Mouse (Mus musculus) limb, embryonic 11.5 days (tissue): ENCODE results near the gene Adamts15. TPM values are rescaled to one million over a fixed set of nuclear protein-coding genes. Genes with fewer than 3 reads are reported as not detected.

Source experiments
- ATAC-seq: fragments of 200-750 bp; cut with Nextera tagmentation; 2 replicates; pipeline ENCODE4 v1.8.0; 2017; ENCODE audit warnings: low read depth; ENCODE audit not compliant: insufficient number of reproducible peaks, low FRiP score, low TSS enrichment
- DNase-seq: peaks from one replicate; pipeline ENCODE4 v3.0.0-alpha.2; 2015; ENCODE audit warnings: low spot score
- H3K27ac ChIP-seq: fragments of 300-500 bp; sonication (generic); replicated peaks from 2 replicates; pipeline ENCODE4 v1.5.1; 2014; ENCODE audit warnings: low read depth, mild to moderate bottlenecking, low read length
- H3K27me3 ChIP-seq: fragments of 300-500 bp; sonication (generic); 2 replicates; pipeline ENCODE4 v1.6.1; 2014; ENCODE audit warnings: mild to moderate bottlenecking, low read length, mixed read lengths; ENCODE audit not compliant: control insufficient read depth, insufficient read depth
- H3K36me3 ChIP-seq: fragments of 300-500 bp; sonication (generic); 2 replicates; pipeline ENCODE4 v1.6.1; 2014; ENCODE audit warnings: mild to moderate bottlenecking, low read length, moderate library complexity, mixed read lengths; ENCODE audit not compliant: control insufficient read depth, insufficient read depth
- H3K4me1 ChIP-seq: fragments of 300-500 bp; sonication (generic); 2 replicates; pipeline ENCODE4 v1.6.1; 2014; ENCODE audit warnings: low read length, mixed read lengths; ENCODE audit not compliant: control insufficient read depth, insufficient read depth
- H3K4me2 ChIP-seq: fragments of 300-500 bp; sonication (generic); 2 replicates; pipeline ENCODE4 v1.6.1; 2014; ENCODE audit warnings: low read depth, mild to moderate bottlenecking, moderate library complexity; ENCODE audit not compliant: severe bottlenecking
- H3K4me3 ChIP-seq: fragments of 300-500 bp; sonication (generic); 2 replicates; pipeline ENCODE4 v1.5.1; 2014; ENCODE audit warnings: low read depth, low read length
- H3K9ac ChIP-seq: fragments of 300-500 bp; sonication (generic); 2 replicates; pipeline ENCODE4 v1.6.1; 2014; ENCODE audit warnings: mild to moderate bottlenecking, low read length
- H3K9me3 ChIP-seq: fragments of 300-500 bp; sonication (generic); 2 replicates; pipeline ENCODE4 v1.6.1; 2016; ENCODE audit warnings: low read length; ENCODE audit not compliant: control insufficient read depth
- WGBS: fragments of 180-500 bp; shearing (Covaris S2); extraction: QIAGEN DNeasy Blood & Tissue Kit; methylation state at CpG from one replicate; pipeline ENCODE4 v1.1.7; 2014; 5-methylcytosine and 5-hydroxymethylcytosine counted together
- polyA plus RNA-seq: library from polyadenylated mRNA; unstranded; fragments of >200 nt; fragmentation: Nextera tagmentation; extraction: Ambion mirVana; gene quantifications from 2 replicates; pipeline ENCODE4 v1.2.1, GENCODE M21; 2014

Adamts15 gene
- polyA plus RNA-seq, 1 experiment from 2014 or later = 6.7 TPM

DNA sequence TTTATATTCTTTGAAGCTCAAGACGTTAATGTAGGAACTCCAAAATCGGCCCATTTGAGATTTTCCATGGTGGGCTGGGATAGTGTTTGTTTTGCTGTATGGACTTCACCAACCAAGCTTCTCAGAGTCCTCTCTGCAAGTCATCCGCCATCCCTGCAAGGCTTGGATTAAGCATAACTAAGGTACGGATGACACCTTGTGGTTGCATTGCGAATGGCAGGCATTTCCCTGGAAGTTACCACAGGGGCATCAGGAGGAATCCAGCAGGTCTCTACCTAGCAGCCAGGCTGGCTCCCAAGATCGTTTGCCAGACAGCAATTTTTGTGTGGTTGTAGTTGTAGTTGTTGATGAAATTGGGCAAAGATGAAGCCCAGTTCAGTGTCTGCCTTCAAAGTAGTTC is 18.1 kb upstream of the Adamts15 start:
- H3K27me3 ChIP-seq = peaks cover 49% of the 10 kb centered on the region
- WGBS = 7% methylated on average over 6 of the region's 6 CpGs

DNA sequence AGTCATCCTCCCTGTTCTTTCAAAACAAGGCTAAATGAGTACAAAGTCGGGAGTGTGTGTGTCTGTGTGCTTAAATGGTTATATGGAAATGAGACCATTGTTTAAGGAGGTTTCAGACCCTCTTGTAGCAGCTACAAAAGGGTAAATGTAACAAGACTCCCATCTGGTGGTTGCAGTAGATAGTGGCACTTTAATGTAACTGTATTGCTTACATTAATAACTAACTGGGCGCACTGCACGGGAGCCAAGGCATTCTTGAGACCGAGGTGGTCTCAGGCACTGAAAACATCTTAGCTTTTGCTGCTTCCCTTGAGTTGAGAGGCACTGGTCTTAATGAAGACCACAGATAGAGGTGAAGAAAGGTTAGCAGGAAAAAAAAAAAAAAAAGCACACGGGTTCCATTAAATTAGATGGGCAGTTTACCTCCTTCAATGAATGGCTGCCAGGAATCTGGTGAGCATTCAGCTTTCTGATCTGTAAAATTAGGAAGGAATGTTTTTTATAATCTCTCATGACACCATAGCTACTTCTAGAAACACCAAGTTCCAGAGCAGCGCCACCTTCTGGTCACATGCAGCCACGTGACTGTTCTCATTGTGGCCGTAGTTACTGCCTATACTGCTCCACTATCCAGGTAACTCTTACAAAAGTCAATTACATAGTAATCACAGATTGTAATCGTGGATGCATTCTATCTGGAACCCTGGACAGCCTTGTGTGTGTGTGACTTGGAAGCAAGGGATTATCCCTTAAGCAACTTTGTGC is 14.6 kb upstream of the Adamts15 start:
- no peaks in the 10 kb centered on the region for H3K36me3 ChIP-seq
- ATAC-seq (0 out of 2 replicates have a peak, but pooled peaks have one; percentile 51), DNase-seq (peak; percentile 76)
- H3K4me3 ChIP-seq = no peak overlapping the region
- H3K9ac ChIP-seq = no peak overlapping the region
- no peaks in the 10 kb centered on the region for H3K4me1 ChIP-seq
- H3K27me3 ChIP-seq = peaks cover 15% of the 10 kb centered on the region
- no peak overlapping the region for H3K4me2 ChIP-seq
- no peak overlapping the region for H3K27ac ChIP-seq
- WGBS = 41% methylated on average over 9 of the region's 9 CpGs
- H3K9me3 ChIP-seq = no peaks in the 10 kb centered on the region

More for the DNA sequence above, 18.1 kb upstream of the Adamts15 start:
- Histone ChIP-seq H3K4me3 (no peak overlapping the region), H3K4me1 (peaks cover 6% of the 10 kb centered on the region; the same call in 1 of the 2 replicates), H3K36me3 (no peaks in the 10 kb centered on the region), H3K9me3 (no peaks in the 10 kb centered on the region), H3K27ac (no peak overlapping the region), H3K4me2 (no peak overlapping the region), H3K9ac (no peak overlapping the region)
- peak; percentile 96 for DNase-seq
- no peak for ATAC-seq

DNA sequence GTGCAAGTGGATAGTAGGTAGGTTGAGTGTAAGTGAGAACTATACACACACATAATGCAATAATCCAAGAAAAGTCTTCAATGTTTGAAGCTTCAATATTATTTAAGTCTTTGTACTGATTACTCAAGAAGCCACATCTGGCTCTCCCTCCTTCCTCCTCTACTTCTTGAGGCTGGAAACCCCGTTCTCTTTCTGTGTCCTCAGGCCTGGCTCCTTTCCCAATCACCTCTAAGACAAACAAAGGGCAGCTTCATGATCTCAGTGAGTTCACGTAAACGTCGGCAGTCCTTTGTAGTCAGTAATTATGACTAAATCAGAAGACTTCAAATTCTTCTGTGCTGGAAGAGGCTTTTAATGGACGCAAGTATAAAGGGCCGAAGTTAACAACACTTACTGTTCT is 12.6 kb upstream of the Adamts15 start:
- no peaks in the 10 kb centered on the region for H3K9me3 ChIP-seq
- H3K9ac ChIP-seq = no peak overlapping the region
- H3K4me3 ChIP-seq = no peak overlapping the region
- H3K36me3 ChIP-seq = no peaks in the 10 kb centered on the region
- no peaks in the 10 kb centered on the region for H3K4me1 ChIP-seq
- WGBS = 56% methylated on average over 6 of the region's 6 CpGs
- ATAC-seq = no peak
- no peak overlapping the region for H3K4me2 ChIP-seq
- H3K27me3 ChIP-seq = no peaks in the 10 kb centered on the region
- H3K27ac ChIP-seq = no peak overlapping the region
- DNase-seq = no peak

DNA sequence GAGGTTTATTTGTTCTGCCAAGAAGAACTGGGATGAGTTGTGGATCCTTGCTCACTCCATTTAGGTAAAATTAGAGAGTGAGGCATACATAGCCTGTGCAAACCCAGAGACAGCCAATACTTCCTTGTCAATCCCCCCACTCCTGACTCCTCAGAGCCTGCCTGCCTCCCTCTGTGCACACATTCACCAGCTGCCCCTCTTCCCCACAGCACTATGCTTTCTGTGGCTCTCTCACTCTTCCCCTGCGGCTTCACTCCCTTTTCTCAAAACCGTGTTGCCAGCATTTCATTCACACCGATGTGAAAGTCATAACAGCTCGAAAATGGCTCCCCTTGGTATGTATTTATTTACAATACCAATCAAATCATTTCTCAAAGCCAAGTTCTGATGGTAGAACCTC is 10.1 kb upstream of the Adamts15 start:
- DNase-seq = no peak
- no peak for ATAC-seq
- WGBS = 82% methylated on average over 4 of the region's 4 CpGs

DNA sequence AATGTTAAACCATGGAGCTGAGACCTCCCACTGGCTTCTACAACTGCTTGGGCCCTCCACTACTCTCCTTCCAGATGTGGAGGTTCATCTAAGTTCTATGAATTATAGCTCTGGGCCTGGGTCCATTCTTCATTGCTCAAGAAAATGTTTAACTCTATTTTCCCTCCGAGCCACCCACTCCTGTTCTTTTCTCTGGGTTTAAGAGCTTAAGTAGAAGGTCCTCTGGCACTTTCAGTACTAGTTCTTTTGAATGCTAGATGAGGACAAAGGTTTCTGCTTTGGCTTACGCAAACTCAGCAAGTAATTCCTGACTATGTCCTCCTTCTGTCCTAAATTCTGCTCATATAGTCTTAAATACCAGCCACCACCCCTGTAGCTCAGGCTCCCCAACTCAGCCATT is 6.5 kb upstream of the Adamts15 start:
- Histone ChIP-seq H3K4me2 (no peak overlapping the region), H3K4me3 (no peak overlapping the region), H3K27ac (no peak overlapping the region), H3K36me3 (no peaks in the 10 kb centered on the region), H3K27me3 (no peaks in the 10 kb centered on the region), H3K9ac (no peak overlapping the region), H3K4me1 (no peaks in the 10 kb centered on the region), H3K9me3 (no peaks in the 10 kb centered on the region)
- 95% methylated on average over 2 of the region's 2 CpGs for WGBS
- no peak for DNase-seq
- no peak for ATAC-seq

More for the DNA sequence above, 10.1 kb upstream of the Adamts15 start:
- Histone ChIP-seq H3K4me2 (no peak overlapping the region), H3K4me1 (no peaks in the 10 kb centered on the region), H3K27ac (no peak overlapping the region), H3K9ac (no peak overlapping the region), H3K4me3 (no peak overlapping the region), H3K36me3 (no peaks in the 10 kb centered on the region), H3K27me3 (no peaks in the 10 kb centered on the region), H3K9me3 (no peaks in the 10 kb centered on the region)

DNA sequence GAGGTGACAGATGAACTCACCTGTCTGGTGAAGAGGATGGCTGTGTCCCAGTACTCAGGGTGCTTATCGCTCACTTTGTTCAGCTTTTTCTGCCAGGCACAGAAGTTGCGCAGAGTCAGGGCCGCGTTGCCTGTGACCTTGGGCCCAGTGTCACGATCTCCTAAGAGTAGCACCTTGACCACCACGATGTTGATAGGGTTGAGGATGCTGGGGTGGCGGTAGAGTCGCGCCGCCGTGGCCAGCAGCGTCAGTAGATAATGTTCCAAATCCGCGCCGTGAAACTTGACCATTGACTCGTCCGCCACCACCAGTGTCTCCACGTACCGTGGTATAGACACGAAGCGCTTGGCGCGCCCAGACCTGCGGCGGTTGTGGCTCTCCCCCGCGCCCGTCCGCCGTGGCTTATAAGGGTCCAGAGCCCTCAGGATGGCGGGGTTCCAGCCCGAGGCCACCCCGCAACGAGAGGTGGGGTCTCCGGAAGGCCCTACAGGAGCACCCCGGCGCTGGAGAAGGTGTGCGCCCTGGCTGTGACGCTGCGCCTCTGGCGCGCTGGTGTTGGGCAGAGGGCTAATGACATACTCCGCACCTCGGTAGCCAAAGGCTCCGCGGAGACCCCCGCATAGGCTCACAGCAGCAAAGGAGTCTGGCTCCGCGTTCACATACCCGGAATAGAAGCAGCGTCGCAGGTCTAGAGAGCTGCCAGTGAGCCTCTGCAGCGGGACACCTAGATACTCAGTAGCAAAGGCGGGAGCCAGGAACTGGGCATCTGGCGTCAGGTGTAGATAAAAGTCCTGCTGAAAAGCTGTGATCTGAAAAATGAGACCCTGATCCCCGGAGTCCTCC is 770 bp downstream of the Adamts15 start:
- DNase-seq (peak; percentile 37), ATAC-seq (peak; percentile 26; the same call in 1 of the 2 replicates)
- no peaks in the 10 kb centered on the region for H3K36me3 ChIP-seq
- peak overlapping the region; percentile 65 for H3K9ac ChIP-seq
- peaks cover 12% of the 10 kb centered on the region for H3K27me3 ChIP-seq
- H3K27ac ChIP-seq = 0 out of 2 replicates have a peak overlapping the region, but pooled peaks have one; percentile 21
- H3K4me1 ChIP-seq = peaks cover 9% of the 10 kb centered on the region
- no peaks in the 10 kb centered on the region for H3K9me3 ChIP-seq
- peak overlapping the region; percentile 93 for H3K4me2 ChIP-seq
- peak overlapping the region; percentile 65 for H3K4me3 ChIP-seq
- WGBS = 4% methylated on average over 56 of the region's 56 CpGs

DNA sequence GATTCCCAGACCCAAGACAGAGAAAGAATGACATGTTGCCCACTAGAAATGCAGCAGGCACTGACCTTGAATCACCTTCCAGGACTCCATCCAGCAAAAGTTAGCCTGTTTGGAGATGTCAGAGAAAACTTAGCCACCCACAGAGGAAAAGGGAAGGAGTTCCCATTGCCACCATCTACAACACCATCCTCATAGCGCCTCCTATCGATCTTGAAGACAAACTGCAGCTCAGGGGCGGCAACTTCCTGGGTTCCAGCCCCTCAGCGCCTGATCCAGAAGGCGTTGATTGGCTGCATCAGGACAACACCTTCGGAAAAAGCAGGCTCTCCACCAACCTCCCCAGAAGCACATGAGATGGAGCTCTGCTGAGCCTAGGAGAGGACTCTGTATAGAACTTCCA is 1.5 kb downstream of the Adamts15 start:
- H3K9ac ChIP-seq = no peak overlapping the region
- H3K4me1 ChIP-seq = peaks cover 9% of the 10 kb centered on the region
- peaks cover 12% of the 10 kb centered on the region for H3K27me3 ChIP-seq
- no peaks in the 10 kb centered on the region for H3K9me3 ChIP-seq
- peak overlapping the region; percentile 93; the same call in 1 of the 2 replicates for H3K4me2 ChIP-seq
- H3K36me3 ChIP-seq = no peaks in the 10 kb centered on the region
- WGBS = 15% methylated on average over 6 of the region's 6 CpGs
- ATAC-seq = no peak
- no peak overlapping the region for H3K27ac ChIP-seq
- DNase-seq = peak; percentile 54
- peak overlapping the region; percentile 65 for H3K4me3 ChIP-seq

DNA sequence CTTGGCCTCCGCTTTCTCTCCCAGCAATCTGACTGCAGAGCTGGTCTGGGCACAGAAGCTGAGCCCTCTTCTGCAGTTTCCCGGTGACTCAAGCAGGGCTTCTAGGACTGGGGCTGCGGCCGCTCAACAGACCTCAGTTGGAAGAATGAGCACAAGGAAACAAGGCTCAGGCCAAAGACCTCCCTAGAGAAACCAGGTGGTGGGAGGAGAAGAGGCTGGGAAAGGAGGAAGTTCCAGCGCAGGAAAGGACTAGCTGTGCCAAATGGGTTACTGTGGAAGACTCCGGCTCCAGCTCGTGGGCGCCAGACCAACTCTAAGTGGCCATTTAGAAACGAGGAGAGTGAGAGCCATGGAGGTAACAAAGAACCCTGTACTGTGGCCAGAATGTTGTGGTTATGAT is 2.6 kb downstream of the Adamts15 start:
- WGBS = 90% methylated on average over 9 of the region's 9 CpGs
- no peaks in the 10 kb centered on the region for H3K36me3 ChIP-seq
- no peaks in the 10 kb centered on the region for H3K9me3 ChIP-seq
- H3K27ac ChIP-seq = no peak overlapping the region
- H3K9ac ChIP-seq = no peak overlapping the region
- no peak for DNase-seq
- no peak overlapping the region for H3K4me3 ChIP-seq
- H3K27me3 ChIP-seq = peaks cover 12% of the 10 kb centered on the region
- H3K4me1 ChIP-seq = peaks cover 9% of the 10 kb centered on the region
- H3K4me2 ChIP-seq = peak overlapping the region; percentile 20
- ATAC-seq = no peak
